Mouse (Mus musculus) limb, embryonic 13.5 days (tissue): Measurements from ENCODE around the gene Braf. TPM values are rescaled to one million over a fixed set of nuclear protein-coding genes. Genes with fewer than 3 reads are reported as not detected.

Experiments used
- ATAC-seq: fragments of 200-750 bp; cut with Nextera tagmentation; 2 replicates; pipeline ENCODE4 v1.8.0; 2017; ENCODE audit warnings: low read depth, moderate number of reproducible peaks, moderate TSS enrichment; ENCODE audit not compliant: low FRiP score
- H3K27ac ChIP-seq: fragments of 300-500 bp; sonication (generic); 2 replicates; pipeline ENCODE4 v1.5.1; 2015; ENCODE audit warnings: inconsistent platforms, mild to moderate bottlenecking, moderate library complexity
- H3K27me3 ChIP-seq: fragments of 300-500 bp; sonication (generic); 2 replicates; pipeline ENCODE4 v1.6.1; 2015; ENCODE audit warnings: mild to moderate bottlenecking, inconsistent platforms
- H3K36me3 ChIP-seq: fragments of 300-500 bp; sonication (generic); 2 replicates; pipeline ENCODE4 v1.6.1; 2015; ENCODE audit warnings: inconsistent platforms, mild to moderate bottlenecking, moderate library complexity
- H3K4me1 ChIP-seq: fragments of 300-500 bp; sonication (generic); 2 replicates; pipeline ENCODE4 v1.6.1; 2015; ENCODE audit warnings: inconsistent platforms
- H3K4me2 ChIP-seq: fragments of 300-500 bp; sonication (generic); replicated peaks from 2 replicates; pipeline ENCODE4 v1.6.1; 2015; ENCODE audit warnings: inconsistent platforms, mild to moderate bottlenecking, moderate library complexity
- H3K4me3 ChIP-seq: fragments of 300-500 bp; sonication (generic); 2 replicates; pipeline ENCODE4 v1.5.1; 2015; ENCODE audit warnings: moderate library complexity, mild to moderate bottlenecking, inconsistent platforms
- H3K9ac ChIP-seq: fragments of 300-500 bp; sonication (generic); 2 replicates; pipeline ENCODE4 v1.6.1; 2015; ENCODE audit warnings: mild to moderate bottlenecking, inconsistent platforms
- H3K9me3 ChIP-seq: fragments of 300-500 bp; sonication (generic); 2 replicates; pipeline ENCODE4 v1.6.1; 2016; ENCODE audit warnings: inconsistent platforms
- WGBS: fragments of 180-500 bp; shearing (Covaris S2); methylation state at CpG from one replicate; pipeline ENCODE4 v1.1.7; 2015; 5-methylcytosine and 5-hydroxymethylcytosine counted together
- polyA plus RNA-seq: library from polyadenylated mRNA; unstranded; fragments of >200 nt; fragmentation: Nextera tagmentation; extraction: Ambion mirVana; gene quantifications from 2 replicates; pipeline ENCODE4 v1.2.1, GENCODE M21; 2015

The Braf gene
- polyA plus RNA-seq, 1 experiment from 2014 or later, result 18.5 TPM

GRCm38 (mm10) chr6:39606056-39606455 lies 119.2 kb downstream of the Braf start:
- Histone ChIP-seq H3K27me3 (no peaks in the 10 kb centered on the region), H3K27ac (no peak overlapping the region), H3K4me1 (no peaks in the 10 kb centered on the region), H3K9me3 (no peaks in the 10 kb centered on the region), H3K36me3 (peaks cover 34% of the 10 kb centered on the region), H3K4me2 (no peak overlapping the region), H3K4me3 (no peak overlapping the region), H3K9ac (no peak overlapping the region)
- no peak for ATAC-seq
- 81% methylated on average over 6 of the region's 6 CpGs for WGBS

- H3K4me1 ChIP-seq, result no peaks in the 10 kb centered on the region
- 86% methylated on average over 5 of the region's 5 CpGs for WGBS
- no peaks in the 10 kb centered on the region for H3K27me3 ChIP-seq
- no peak overlapping the region for H3K4me2 ChIP-seq
- no peak overlapping the region for H3K9ac ChIP-seq
- no peaks in the 10 kb centered on the region for H3K9me3 ChIP-seq
- peaks cover 42% of the 10 kb centered on the region for H3K36me3 ChIP-seq
- ATAC-seq, result no peak
- no peak overlapping the region for H3K27ac ChIP-seq
- no peak overlapping the region for H3K4me3 ChIP-seq
These were observed 120.7 kb downstream of the Braf start for GRCm38 (mm10) chr6:39604565-39604964.

DNA sequence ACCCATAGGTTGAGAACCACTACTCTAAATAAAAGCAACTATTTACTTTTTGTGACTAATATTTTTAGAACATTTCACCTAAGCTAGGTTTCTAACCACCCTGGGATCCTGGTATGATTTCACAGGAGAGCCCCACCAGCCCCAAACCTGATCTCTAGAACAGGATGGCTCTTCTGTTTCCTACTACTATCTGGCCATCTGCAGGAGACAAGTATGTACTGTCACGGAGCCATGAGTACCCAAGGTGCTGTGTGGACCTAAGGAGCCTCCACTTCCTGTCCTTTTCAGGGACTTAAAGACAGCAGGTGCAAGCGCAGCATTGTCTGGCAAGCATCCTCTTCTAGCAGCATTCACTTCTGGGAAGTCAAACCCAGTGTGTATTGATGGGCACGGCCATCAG lies 123.4 kb downstream of the Braf start:
- WGBS, result 85% methylated on average over 3 of the region's 3 CpGs

GRCm38 (mm10) chr6:39600851-39601250 lies 124.4 kb downstream of the Braf start:
- WGBS, result 93% methylated on average over 3 of the region's 3 CpGs
- Histone ChIP-seq H3K9ac (no peak overlapping the region), H3K4me1 (no peaks in the 10 kb centered on the region), H3K27me3 (no peaks in the 10 kb centered on the region), H3K36me3 (peaks cover 69% of the 10 kb centered on the region), H3K9me3 (no peaks in the 10 kb centered on the region), H3K4me2 (no peak overlapping the region), H3K27ac (no peak overlapping the region), H3K4me3 (no peak overlapping the region)
- ATAC-seq, result no peak

More for the DNA sequence above, 123.4 kb downstream of the Braf start:
- Histone ChIP-seq H3K4me1 (no peaks in the 10 kb centered on the region), H3K27me3 (no peaks in the 10 kb centered on the region), H3K4me2 (no peak overlapping the region), H3K9ac (no peak overlapping the region), H3K36me3 (peaks cover 67% of the 10 kb centered on the region), H3K4me3 (no peak overlapping the region), H3K27ac (no peak overlapping the region), H3K9me3 (no peaks in the 10 kb centered on the region)
- no peak for ATAC-seq

GRCm38 (mm10) chr6:39592401-39593214 lies 132.7 kb downstream of the Braf start, which contains the start of gene Ndufb2:
Gene Ndufb2 (plus strand): TSS chr6:39592574.
- Histone ChIP-seq H3K36me3 (peaks cover 40% of the 10 kb centered on the region), H3K4me3 (peak within 1 kb of the TSS; percentile 79), H3K9me3 (no peaks in the 10 kb centered on the region), H3K27ac (peak within 1 kb of the TSS; percentile 90), H3K27me3 (no peaks in the 10 kb centered on the region), H3K4me1 (peaks cover 12% of the 10 kb centered on the region), H3K4me2 (peak within 1 kb of the TSS; percentile 68), H3K9ac (peak within 1 kb of the TSS; percentile 86)
- ATAC-seq, result peak; percentile 98
- WGBS, result under 1% methylated on average over 56 of the region's 56 CpGs

DNA sequence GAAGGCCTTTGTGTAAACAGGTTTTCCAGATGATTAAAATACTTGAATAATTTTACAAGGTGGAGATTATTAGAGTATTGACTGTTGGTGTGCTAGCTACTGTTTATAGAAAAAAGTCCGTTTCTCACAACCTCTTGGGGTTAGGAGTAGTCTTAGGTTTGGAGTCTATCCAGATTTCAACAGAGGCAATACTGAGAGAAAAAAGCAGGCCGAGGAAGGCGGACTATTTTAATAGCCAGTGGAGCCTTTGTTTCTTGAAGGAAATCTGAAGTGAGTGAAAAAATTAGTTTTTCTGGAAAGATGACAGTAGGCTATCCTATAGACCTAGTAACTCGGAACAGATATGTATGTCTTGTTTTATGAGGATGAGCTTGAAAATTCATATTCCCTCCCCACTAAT lies 133.8 kb downstream of the Braf start:
- peak overlapping the region; percentile 68 for H3K4me2 ChIP-seq
- H3K9ac ChIP-seq, result no peak overlapping the region
- H3K4me3 ChIP-seq, result peak overlapping the region; percentile 79
- no peaks in the 10 kb centered on the region for H3K9me3 ChIP-seq
- ATAC-seq, result no peak
- H3K27me3 ChIP-seq, result no peaks in the 10 kb centered on the region
- no peak overlapping the region for H3K27ac ChIP-seq
- 95% methylated on average over 4 of the region's 4 CpGs for WGBS
- peaks cover 12% of the 10 kb centered on the region for H3K4me1 ChIP-seq
- H3K36me3 ChIP-seq, result peaks cover 41% of the 10 kb centered on the region

- no peaks in the 10 kb centered on the region for H3K4me1 ChIP-seq
- no peaks in the 10 kb centered on the region for H3K9me3 ChIP-seq
- no peak for ATAC-seq
- H3K36me3 ChIP-seq, result peaks cover 93% of the 10 kb centered on the region
- H3K9ac ChIP-seq, result no peak within 1 kb of the TSS
- 96% methylated on average over 6 of the region's 6 CpGs for WGBS
- no peaks in the 10 kb centered on the region for H3K27me3 ChIP-seq
- no peak within 1 kb of the TSS for H3K27ac ChIP-seq
- H3K4me2 ChIP-seq, result no peak within 1 kb of the TSS
- no peak within 1 kb of the TSS for H3K4me3 ChIP-seq
These were observed 139.7 kb downstream of the Braf start, which contains the start of gene Gm42420 for GRCm38 (mm10) chr6:39585517-39585916. Gene Gm42420 (plus strand): TSS chr6:39585753.

GRCm38 (mm10) chr6:39581087-39581784 lies 144.0 kb downstream of the Braf start:
- no peaks in the 10 kb centered on the region for H3K9me3 ChIP-seq
- WGBS, result 85% methylated on average over 7 of the region's 7 CpGs
- H3K27me3 ChIP-seq, result no peaks in the 10 kb centered on the region

GRCm38 (mm10) chr6:39580558-39580957 lies 144.7 kb downstream of the Braf start:
- Histone ChIP-seq H3K4me3 (no peak overlapping the region), H3K4me1 (no peaks in the 10 kb centered on the region), H3K27me3 (no peaks in the 10 kb centered on the region), H3K4me2 (no peak overlapping the region), H3K36me3 (peaks cover 85% of the 10 kb centered on the region), H3K27ac (no peak overlapping the region), H3K9ac (no peak overlapping the region), H3K9me3 (no peaks in the 10 kb centered on the region)
- 59% methylated on average over 2 of the region's 2 CpGs for WGBS
- ATAC-seq, result no peak

More at GRCm38 (mm10) chr6:39581087-39581784, 144.0 kb downstream of the Braf start:
- ATAC-seq, result no peak
- no peak overlapping the region for H3K4me2 ChIP-seq
- H3K4me1 ChIP-seq, result no peaks in the 10 kb centered on the region
- no peak overlapping the region for H3K27ac ChIP-seq
- H3K36me3 ChIP-seq, result peaks cover 92% of the 10 kb centered on the region
- H3K9ac ChIP-seq, result no peak overlapping the region
- no peak overlapping the region for H3K4me3 ChIP-seq

- no peak overlapping the region for H3K4me2 ChIP-seq
- H3K4me3 ChIP-seq, result no peak overlapping the region
- 86% methylated on average over 7 of the region's 7 CpGs for WGBS
- no peak overlapping the region for H3K27ac ChIP-seq
- H3K9ac ChIP-seq, result no peak overlapping the region
- H3K9me3 ChIP-seq, result no peaks in the 10 kb centered on the region
- peaks cover 6% of the 10 kb centered on the region for H3K4me1 ChIP-seq
- H3K36me3 ChIP-seq, result peaks cover 77% of the 10 kb centered on the region
- no peaks in the 10 kb centered on the region for H3K27me3 ChIP-seq
- ATAC-seq, result no peak
These were observed 145.7 kb downstream of the Braf start for GRCm38 (mm10) chr6:39579552-39579951.

DNA sequence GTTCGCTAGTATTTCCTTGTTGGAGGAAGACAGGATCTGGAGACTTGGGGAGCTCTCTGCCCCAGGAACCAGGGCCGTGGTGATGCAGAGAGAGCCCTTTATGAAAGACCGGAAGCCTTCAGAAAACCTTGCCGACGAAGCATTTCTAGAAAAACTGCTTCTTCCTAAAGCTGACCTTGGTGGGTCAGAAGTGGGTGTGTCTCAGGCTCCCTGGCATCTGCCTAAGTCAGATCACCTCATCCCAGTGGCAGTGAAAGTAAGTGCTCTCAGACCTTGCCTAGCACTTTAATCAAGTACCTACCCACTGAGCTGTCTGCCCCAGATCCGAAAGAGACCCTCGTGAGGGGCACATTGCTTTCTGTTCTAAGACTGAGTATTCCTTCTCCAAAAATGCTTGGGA lies 150.3 kb downstream of the Braf start:
- no peaks in the 10 kb centered on the region for H3K27me3 ChIP-seq
- H3K4me1 ChIP-seq, result peaks cover 10% of the 10 kb centered on the region
- H3K9ac ChIP-seq, result peak overlapping the region; percentile 90
- H3K27ac ChIP-seq, result no peak overlapping the region
- H3K9me3 ChIP-seq, result no peaks in the 10 kb centered on the region
- 79% methylated on average over 7 of the region's 7 CpGs for WGBS
- ATAC-seq, result no peak
- H3K4me2 ChIP-seq, result peak overlapping the region; percentile 89
- peaks cover 35% of the 10 kb centered on the region for H3K36me3 ChIP-seq
- H3K4me3 ChIP-seq, result peak overlapping the region; percentile 86

- WGBS, result 25% methylated on average over 10 of the region's 10 CpGs
- peak overlapping the region; percentile 86 for H3K4me3 ChIP-seq
- H3K27ac ChIP-seq, result peak overlapping the region; percentile 85; the same call in 1 of the 2 replicates
- no peaks in the 10 kb centered on the region for H3K9me3 ChIP-seq
- H3K4me2 ChIP-seq, result peak overlapping the region; percentile 89
- ATAC-seq, result 0 out of 2 replicates have a peak, but pooled peaks have one; percentile 9
- no peaks in the 10 kb centered on the region for H3K27me3 ChIP-seq
- peak overlapping the region; percentile 90 for H3K9ac ChIP-seq
- peaks cover 31% of the 10 kb centered on the region for H3K36me3 ChIP-seq
- H3K4me1 ChIP-seq, result peaks cover 10% of the 10 kb centered on the region
These were observed 150.8 kb downstream of the Braf start for GRCm38 (mm10) chr6:39574555-39574869.
